Mouse (Mus musculus): ENCODE data around the gene Zfp771.
A peak's percentile ranks its signal among the peaks of the same experiment; 100 is the strongest.

DNA sequence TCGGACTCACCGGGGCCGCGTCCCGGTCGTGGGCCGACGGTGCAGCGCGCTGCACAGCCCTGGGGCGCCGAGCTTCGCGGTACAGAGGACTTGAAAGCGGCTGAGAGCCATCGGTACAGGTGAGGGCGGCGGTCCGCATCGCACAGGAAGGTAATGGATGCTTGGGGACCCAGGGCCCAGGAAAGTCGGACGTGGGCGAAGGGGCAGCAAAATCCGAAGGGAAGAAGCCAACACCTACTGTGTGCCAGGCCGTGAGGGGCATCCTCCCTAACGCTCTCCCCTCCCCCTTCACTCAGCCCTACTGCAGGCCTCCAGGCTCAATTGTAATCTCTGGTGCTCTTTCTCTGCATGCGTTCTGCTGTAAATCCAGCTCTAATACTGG, 10.7 kb upstream of the Zfp771 start:
- TF ChIP-seq EP300 (IDR thresholded peaks at IDR 0.05; ENCODE audit: low read depth) = no peak
- TF ChIP-seq CTCF (IDR thresholded peaks at IDR 0.05; ENCODE audit: low read depth) = 0 out of 2 replicates have a peak, but pooled peaks have one; percentile 9
